Mouse (Mus musculus) adrenal gland, postnatal 25 days (tissue): ENCODE measurements around the gene A730049H05Rik. TPM values are rescaled to one million over a fixed set of nuclear protein-coding genes. Genes with fewer than 3 reads are reported as not detected.

Source experiments
- DNase-seq: peaks from one replicate; pipeline ENCODE4 v3.0.0; 2021; ENCODE audit warnings: mixed read lengths
- total RNA-seq: library from RNA; stranded (reverse); gene quantifications from 2 replicates; pipeline ENCODE4 v1.2.3, GENCODE M21; 2021

The A730049H05Rik gene
- total RNA-seq, 1 experiment from 2014 or later, result 3.0 TPM

- DNase-seq, result no peak
Measured at GRCm38 (mm10) chr6:92879700-92880265, 63.5 kb downstream of the A730049H05Rik start.

- DNase-seq, result no peak
Measured at GRCm38 (mm10) chr6:92882446-92882845, 66.2 kb downstream of the A730049H05Rik start.

GRCm38 (mm10) chr6:92883131-92883900 is 67.0 kb downstream of the A730049H05Rik start:
- DNase-seq, result no peak

- DNase-seq, result no peak
Measured at GRCm38 (mm10) chr6:92891535-92891934, 75.3 kb downstream of the A730049H05Rik start.

Other genes starting within 250 kb of the A730049H05Rik start
- 8.3 and 9.5 TPM in 2 replicates for gene Prickle2, start 110.3 kb upstream of the A730049H05Rik start, total RNA-seq
- not detected in 2 replicates for gene Gm15737, start 52.9 kb downstream of the A730049H05Rik start, total RNA-seq
- 26.1 and 31.6 TPM in 2 replicates for gene Adamts9, start 127.0 kb downstream of the A730049H05Rik start, total RNA-seq